Mouse (Mus musculus): Measurements from ENCODE around the gene Ctns.
A peak's percentile ranks its signal among the peaks of the same experiment; 100 is the strongest.

Gene Ctns

GRCm38 (mm10) chr11:73137591-73138501, 61.0 kb downstream of the Ctns start, which contains the start of gene Haspin:
Gene Haspin, minus strand, starts transcription at chr11:73138294.
- peak; percentile 93 for DNase-seq

- DNase-seq, result no peak
These were observed 61.7 kb downstream of the Ctns start for GRCm38 (mm10) chr11:73137116-73137515.

- DNase-seq, result no peak
These were observed 62.3 kb downstream of the Ctns start for GRCm38 (mm10) chr11:73136587-73136986.

GRCm38 (mm10) chr11:73134222-73134621, 64.6 kb downstream of the Ctns start:
- DNase-seq, result no peak

Measured in kidney, adult 18-20 months (tissue).